Mouse (Mus musculus): ENCODE measurements at regions not wholly inside any gene's neighbourhood (a gene's known extent, or its start where the extent isn't known, plus 50 kb on each side); places are given as distances from the start of the nearest gene placed in this dataset.

DNA sequence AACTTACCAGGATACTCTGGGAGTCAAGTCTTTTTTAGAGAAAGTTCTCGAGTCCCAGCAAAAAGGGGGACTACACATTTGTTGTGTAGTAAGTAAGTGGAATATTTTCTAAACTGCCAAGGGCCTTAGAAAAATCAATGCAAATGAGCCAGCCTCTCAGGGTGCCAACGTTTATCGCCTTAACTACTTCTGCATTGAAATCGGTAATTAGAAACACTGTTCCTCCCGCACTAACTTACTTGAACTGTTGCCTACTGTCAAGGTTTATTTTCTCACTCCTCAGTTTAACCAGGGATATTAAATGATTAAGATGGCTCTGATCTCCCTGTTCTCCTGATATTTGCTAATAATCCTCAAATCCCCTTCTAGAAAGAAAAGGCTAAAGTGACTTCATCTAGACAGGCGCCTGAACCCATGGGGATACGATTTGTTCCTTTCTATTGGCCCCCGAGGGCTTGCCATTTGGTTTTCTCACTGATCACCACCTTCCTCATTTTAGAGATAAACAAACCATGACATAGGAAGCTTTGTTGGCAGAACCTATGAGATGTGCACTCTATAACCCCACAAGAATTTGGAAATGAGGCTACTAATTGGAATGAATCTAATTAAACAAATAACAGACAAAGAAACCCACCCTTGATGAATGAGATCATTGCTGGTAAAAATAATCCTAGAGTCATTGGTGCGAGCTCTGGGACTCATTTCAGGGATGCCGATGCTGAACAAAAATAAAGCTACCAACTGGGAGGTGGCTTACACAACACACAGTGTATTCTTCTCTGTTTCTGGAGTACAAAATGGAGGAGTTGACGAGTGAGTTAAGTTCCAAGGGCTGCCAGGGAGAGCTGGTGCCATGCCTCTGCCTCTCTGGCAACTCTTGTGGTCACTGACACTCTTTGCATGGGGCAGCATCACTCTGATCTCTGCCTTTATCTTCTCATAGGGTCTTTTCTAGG, 255.1 kb downstream of the Cep170 start:
- TF ChIP-seq EP300 (optimal IDR thresholded peaks at IDR 0.05), result no peak
- no peak for TF ChIP-seq CTCF (IDR thresholded peaks at IDR 0.05; ENCODE audit: low read depth)
